Mouse (Mus musculus) naive thymus-derived CD4-positive, alpha-beta T cell, adult 2 months (primary cell): Measurements from ENCODE around the gene Olfr904.
"Not testable (repeated sequence)": the region's sequence is repeated elsewhere in the genome, so short reads cannot be mapped to it uniquely, and the experiment has no call there.

Source experiments
- DNase-seq: peaks from one replicate; pipeline ENCODE4 v3.0.0-alpha.2; 2011; ENCODE audit warnings: low read depth

Gene Olfr904

GRCm38 (mm10) chr9:38462844-38463243, at the start of gene Olfr904:
Olfr904 (plus strand) TSS chr9:38463144.
- no peak for DNase-seq

DNA sequence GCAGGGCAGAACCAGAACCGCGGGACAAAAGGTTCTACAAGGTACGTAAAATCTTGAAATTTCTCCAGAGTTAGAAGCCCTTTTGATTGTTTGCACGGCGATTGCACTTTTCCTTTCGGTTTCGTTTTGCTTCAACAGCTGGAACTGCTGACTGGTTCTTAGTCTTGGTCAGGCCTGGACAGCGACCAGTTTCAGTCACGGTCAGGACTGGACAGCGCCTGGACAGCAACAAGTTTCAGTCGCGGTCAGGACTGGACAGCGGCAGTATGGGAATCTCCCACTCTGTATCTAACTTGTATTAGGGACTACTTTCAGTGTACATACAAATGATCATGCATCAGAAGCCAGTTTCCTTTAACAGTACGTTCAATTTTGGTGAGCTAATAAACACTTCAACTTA, 49.4 kb upstream of the Olfr904 start:
- DNase-seq: not testable (repeated sequence)

- DNase-seq: no peak
These were observed 39.1 kb upstream of the Olfr904 start for GRCm38 (mm10) chr9:38423801-38424200.

DNA sequence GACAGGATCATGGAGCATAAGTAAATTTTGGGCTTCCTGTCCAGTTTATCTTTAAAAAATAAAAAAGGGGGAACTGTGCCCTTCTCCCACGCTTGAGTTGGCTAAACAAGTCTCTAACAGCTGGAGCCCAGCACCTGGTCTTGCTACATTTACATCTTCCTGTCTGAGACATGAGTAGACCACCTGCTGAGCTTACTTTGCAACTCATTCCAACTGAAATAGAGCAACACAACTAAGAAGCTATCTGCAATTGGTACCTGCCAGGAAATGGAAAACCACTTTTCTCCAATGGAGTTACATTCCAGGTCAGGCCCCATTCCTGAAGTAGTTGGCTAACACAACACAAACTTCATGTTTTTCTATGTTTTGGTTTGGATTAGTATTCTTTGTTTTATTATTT, 35.9 kb upstream of the Olfr904 start:
- DNase-seq: no peak

GRCm38 (mm10) chr9:38429155-38429554, 33.8 kb upstream of the Olfr904 start, which contains the start of gene Olfr901:
Olfr901 (plus strand) TSS chr9:38429455.
- no peak for DNase-seq

- DNase-seq: no peak
These were observed 15.6 kb upstream of the Olfr904 start, which contains the start of gene Olfr902 for GRCm38 (mm10) chr9:38447352-38447751. Olfr902 (plus strand) TSS chr9:38447652.

DNA sequence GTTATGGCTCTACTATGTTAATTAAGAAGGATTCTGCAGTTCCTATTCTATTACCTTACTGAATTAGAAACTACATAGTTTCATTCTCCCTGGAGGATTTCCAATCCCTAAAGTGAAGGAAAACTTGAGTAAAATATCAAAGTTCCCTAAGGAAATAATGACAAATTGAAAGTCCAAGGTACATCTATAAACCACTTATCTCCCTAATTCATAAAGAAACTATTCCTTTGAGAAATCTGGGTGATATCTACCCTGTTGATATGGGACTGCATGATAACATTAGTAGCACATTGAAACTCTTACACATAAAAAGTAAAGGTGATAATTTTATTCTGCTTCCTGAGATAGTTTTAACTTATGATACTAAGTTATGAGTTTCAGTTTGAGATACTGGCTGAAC, 7.9 kb downstream of the Olfr904 start, which contains the start of gene Olfr905:
Olfr905 (plus strand) TSS at position 301 of the 400 bp plus-strand sequence.
- DNase-seq: no peak

GRCm38 (mm10) chr9:38486785-38487184, 23.8 kb downstream of the Olfr904 start, which contains the start of gene Olfr906:
Olfr906 (plus strand) TSS chr9:38487085.
- DNase-seq: no peak

DNA sequence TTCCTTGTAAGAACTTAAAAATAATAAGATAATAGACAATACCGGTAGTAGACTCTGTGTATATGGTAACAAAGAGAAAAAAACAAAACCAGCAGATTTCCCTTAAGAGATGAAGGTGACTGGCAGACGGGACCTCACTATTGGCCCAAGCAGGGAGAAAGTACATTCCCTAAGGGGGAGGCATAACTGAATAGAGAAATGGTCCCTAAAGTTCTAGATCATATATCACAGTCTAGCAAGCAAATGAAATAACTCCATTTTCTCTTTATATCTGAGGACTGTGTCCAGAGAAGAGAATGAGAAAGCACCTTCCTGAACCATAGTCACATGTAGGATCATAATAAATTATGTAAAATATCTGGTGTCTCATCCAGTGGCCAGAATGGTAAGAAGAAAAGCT, 32.6 kb downstream of the Olfr904 start, which contains the start of gene Olfr907:
Olfr907 (plus strand) TSS at position 301 of the 400 bp plus-strand sequence.
- no peak for DNase-seq

DNA sequence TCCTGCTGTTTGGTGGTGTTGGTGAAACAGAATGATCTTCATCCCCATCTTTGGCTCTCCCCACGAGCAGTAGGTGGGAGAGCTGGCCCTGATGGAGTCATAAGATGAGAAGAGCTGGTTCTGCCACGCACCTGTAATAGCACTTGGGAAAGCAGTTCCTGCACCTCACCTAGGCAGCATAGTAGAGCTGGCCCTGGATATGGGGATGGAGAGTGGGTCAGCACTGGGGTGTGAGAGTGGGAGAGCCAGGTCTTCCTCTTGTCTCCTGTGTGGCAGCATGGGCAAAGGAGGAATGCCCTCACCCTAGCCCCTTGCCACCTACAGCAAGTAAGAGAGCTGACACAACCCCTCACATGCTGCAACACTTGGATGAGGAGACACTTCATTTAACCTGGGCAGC, 49.4 kb downstream of the Olfr904 start:
- no peak for DNase-seq
